Mouse (Mus musculus) gastrocnemius, postnatal 10 days (tissue): ENCODE results near the gene Tsc1. TPM values are rescaled to one million over a fixed set of nuclear protein-coding genes. Genes with fewer than 3 reads are reported as not detected.
A peak's percentile ranks its signal among the peaks of the same experiment; 100 is the strongest.

ENCODE experiments used
- DNase-seq: peaks from one replicate; pipeline ENCODE4 v3.0.0; 2021; ENCODE audit warnings: mixed read lengths
- total RNA-seq, 2 experiments: library from RNA; stranded (reverse); gene quantifications; 2 replicates each; pipeline ENCODE4 v1.2.3; 2021

Gene Tsc1
- total RNA-seq, 2 experiments from 2014 or later: 15.6 to 19.2 TPM

GRCm38 (mm10) chr2:28613599-28613998 lies 27.4 kb upstream of the Tsc1 start:
- DNase-seq: no peak

- DNase-seq: no peak
Measured at GRCm38 (mm10) chr2:28616358-28616757, 24.7 kb upstream of the Tsc1 start.

- no peak for DNase-seq
Measured at GRCm38 (mm10) chr2:28616874-28617273, 24.2 kb upstream of the Tsc1 start.

- no peak for DNase-seq
Measured at GRCm38 (mm10) chr2:28617498-28618486, 23.2 kb upstream of the Tsc1 start.

- no peak for DNase-seq
Measured at GRCm38 (mm10) chr2:28618777-28619336, 22.2 kb upstream of the Tsc1 start.

- DNase-seq: no peak
Measured at GRCm38 (mm10) chr2:28619369-28619768, 21.7 kb upstream of the Tsc1 start.

- no peak for DNase-seq
Measured at GRCm38 (mm10) chr2:28620522-28620921, 20.5 kb upstream of the Tsc1 start.

GRCm38 (mm10) chr2:28621111-28621510 lies 19.9 kb upstream of the Tsc1 start:
- DNase-seq: no peak

GRCm38 (mm10) chr2:28621664-28622171 lies 19.3 kb upstream of the Tsc1 start, which contains the start of gene Gfi1b:
TSS of gene Gfi1b (minus strand) at chr2:28621982.
- no peak for DNase-seq

- DNase-seq: peak; percentile 46
Measured at GRCm38 (mm10) chr2:28622521-28623124, 18.4 kb upstream of the Tsc1 start.

GRCm38 (mm10) chr2:28624870-28625269 lies 16.2 kb upstream of the Tsc1 start:
- no peak for DNase-seq

- no peak for DNase-seq
Measured at GRCm38 (mm10) chr2:28626038-28626437, 15.0 kb upstream of the Tsc1 start.

- no peak for DNase-seq
Measured at GRCm38 (mm10) chr2:28628053-28628452, 13.0 kb upstream of the Tsc1 start.

GRCm38 (mm10) chr2:28629911-28630381 lies 11.1 kb upstream of the Tsc1 start:
- no peak for DNase-seq

GRCm38 (mm10) chr2:28632626-28633025 lies 8.4 kb upstream of the Tsc1 start:
- DNase-seq: no peak

- no peak for DNase-seq
Measured at GRCm38 (mm10) chr2:28633136-28633535, 7.9 kb upstream of the Tsc1 start.

- DNase-seq: no peak
Measured at GRCm38 (mm10) chr2:28635199-28635598, 5.8 kb upstream of the Tsc1 start.

GRCm38 (mm10) chr2:28637106-28637845 lies 3.8 kb upstream of the Tsc1 start:
- no peak for DNase-seq

GRCm38 (mm10) chr2:28638352-28638751 lies 2.7 kb upstream of the Tsc1 start:
- no peak for DNase-seq

- no peak for DNase-seq
Measured at GRCm38 (mm10) chr2:28638886-28639285, 2.1 kb upstream of the Tsc1 start.

GRCm38 (mm10) chr2:28639794-28640193 lies 1.2 kb upstream of the Tsc1 start:
- peak; percentile 28 for DNase-seq

GRCm38 (mm10) chr2:28641435-28641941 lies 460 bp downstream of the Tsc1 start:
- no peak for DNase-seq
